Mouse (Mus musculus): ENCODE data around the gene Gm281. TPM values are rescaled to one million over a fixed set of nuclear protein-coding genes. Genes with fewer than 3 reads are reported as not detected.

Gm281 gene
- polyA plus RNA-seq, 1 experiment from 2014 or later = 0.49 TPM

- H3K4me3 ChIP-seq (ENCODE audit: low read depth, low read length) = no peak overlapping the region
- no peak overlapping the region for H3K4me2 ChIP-seq (ENCODE audit: low read depth, low read length)
- no peaks in the 10 kb centered on the region for H3K9me3 ChIP-seq (ENCODE audit: control insufficient read depth, low read length)
- no peaks in the 10 kb centered on the region for H3K4me1 ChIP-seq (ENCODE audit: control insufficient read depth, insufficient read depth, low read length)
- no peaks in the 10 kb centered on the region for H3K36me3 ChIP-seq (ENCODE audit: control insufficient read depth, insufficient read depth, low read length)
- WGBS = 75% methylated on average over 4 of the region's 6 CpGs
- H3K27me3 ChIP-seq (replicated peaks; ENCODE audit: control insufficient read depth, insufficient read depth, low read length) = no peaks in the 10 kb centered on the region
- DNase-seq (ENCODE audit: low spot score) = no peak
- no peak overlapping the region for H3K27ac ChIP-seq (replicated peaks; ENCODE audit: low read depth, low read length)
- no peak for ATAC-seq (ENCODE audit: low read depth)
- H3K9ac ChIP-seq (ENCODE audit: low read depth, low read length) = no peak overlapping the region
Observed at GRCm38 (mm10) chr14:13778383-13778782, 135.9 kb downstream of the Gm281 start.

- no peaks in the 10 kb centered on the region for H3K27me3 ChIP-seq (replicated peaks; ENCODE audit: control insufficient read depth, insufficient read depth, low read length)
- peak overlapping the region; percentile 48 for H3K27ac ChIP-seq (replicated peaks; ENCODE audit: low read depth, low read length)
- H3K4me1 ChIP-seq (ENCODE audit: control insufficient read depth, insufficient read depth, low read length) = peaks cover 7% of the 10 kb centered on the region; the same call in 1 of the 2 replicates
- no peak overlapping the region for H3K4me2 ChIP-seq (ENCODE audit: low read depth, low read length)
- no peaks in the 10 kb centered on the region for H3K9me3 ChIP-seq (ENCODE audit: control insufficient read depth, low read length)
- H3K4me3 ChIP-seq (ENCODE audit: low read depth, low read length) = no peak overlapping the region
- WGBS = 55% methylated on average over 2 of the region's 2 CpGs
- DNase-seq (ENCODE audit: low spot score) (no peak), ATAC-seq (ENCODE audit: low read depth) (no peak)
- no peaks in the 10 kb centered on the region for H3K36me3 ChIP-seq (ENCODE audit: control insufficient read depth, insufficient read depth, low read length)
- no peak overlapping the region for H3K9ac ChIP-seq (ENCODE audit: low read depth, low read length)
Observed at GRCm38 (mm10) chr14:13771163-13771562, 143.1 kb downstream of the Gm281 start.

GRCm38 (mm10) chr14:13770686-13771085 is 143.6 kb downstream of the Gm281 start:
- Histone ChIP-seq H3K9me3 (ENCODE audit: control insufficient read depth, low read length) (no peaks in the 10 kb centered on the region), H3K27me3 (replicated peaks; ENCODE audit: control insufficient read depth, insufficient read depth, low read length) (no peaks in the 10 kb centered on the region), H3K9ac (ENCODE audit: low read depth, low read length) (no peak overlapping the region), H3K27ac (replicated peaks; ENCODE audit: low read depth, low read length) (peak overlapping the region; percentile 48), H3K4me1 (ENCODE audit: control insufficient read depth, insufficient read depth, low read length) (peaks cover 7% of the 10 kb centered on the region; the same call in 1 of the 2 replicates), H3K4me2 (ENCODE audit: low read depth, low read length) (no peak overlapping the region), H3K36me3 (ENCODE audit: control insufficient read depth, insufficient read depth, low read length) (no peaks in the 10 kb centered on the region), H3K4me3 (ENCODE audit: low read depth, low read length) (no peak overlapping the region)
- ATAC-seq (ENCODE audit: low read depth) (peak; percentile 96), DNase-seq (ENCODE audit: low spot score) (peak; percentile 88)
- 0% methylated on average over 1 of the region's 1 CpGs for WGBS

Small RNAs within 50 kb of the gene (microRNA-seq; reads per million reads assigned to microRNA genes)
- gene Gm27506 (ENCODE audit: borderline number of aligned reads) = not detected

Other genes starting within 250 kb of the Gm281 start
- gene Sntn, start 243.6 kb downstream of the Gm281 start, polyA plus RNA-seq (2014; fragmentation: Nextera tagmentation; extraction: Ambion mirVana) = 1.3 TPM in 1 of 2 replicates, not detected in the other
- 5.7 and 6.5 TPM in 2 replicates for gene Atxn7, start 47.0 kb upstream of the Gm281 start, polyA plus RNA-seq (2014; fragmentation: Nextera tagmentation; extraction: Ambion mirVana)
- gene Thoc7, start 47.4 kb upstream of the Gm281 start, polyA plus RNA-seq (2014; fragmentation: Nextera tagmentation; extraction: Ambion mirVana) = 177 and 179 TPM in 2 replicates
- gene Psmd6, start 206.5 kb upstream of the Gm281 start, polyA plus RNA-seq (2014; fragmentation: Nextera tagmentation; extraction: Ambion mirVana) = 226 and 249 TPM in 2 replicates

All from embryonic facial prominence, embryonic 14.5 days (tissue).